Mouse (Mus musculus): Measurements from ENCODE around the gene Kctd13. TPM values are rescaled to one million over a fixed set of nuclear protein-coding genes. Genes with fewer than 3 reads are reported as not detected.

Kctd13 gene
- polyA plus RNA-seq, 1 experiment, result 22.4 TPM

DNA sequence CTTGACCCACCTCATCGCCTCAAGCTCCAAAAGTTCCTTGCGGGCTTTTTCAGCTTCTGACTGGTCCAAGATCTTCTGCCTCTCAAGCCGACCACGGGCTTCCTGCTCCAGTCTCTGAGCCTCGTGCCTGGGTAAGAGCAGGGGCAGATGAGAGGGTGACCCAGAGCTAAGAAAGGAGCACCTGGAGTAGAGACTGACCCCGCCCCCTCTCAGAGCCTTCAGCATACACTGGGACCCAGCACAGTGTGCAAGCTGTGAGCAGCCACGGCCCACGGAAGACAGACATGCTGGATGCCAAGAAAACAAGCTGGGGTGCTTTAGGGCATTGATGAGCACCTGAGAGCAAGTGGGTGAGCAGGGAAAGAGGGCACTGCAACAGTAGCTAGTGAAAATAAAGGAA lies 60.1 kb downstream of the Kctd13 start:
- TF ChIP-seq CTCF (IDR thresholded peaks at IDR 0.05; ENCODE audit: insufficient read depth, low read length) (no peak), POLR2A (IDR thresholded peaks at IDR 0.05; ENCODE audit: borderline replicate concordance, extremely low read depth, low read depth, low read length) (no peak)
- Histone ChIP-seq H3K4me1 (ENCODE audit: control insufficient read depth, insufficient read depth, low read length) (no peaks in the 10 kb centered on the region), H3K4me3 (replicated peaks; ENCODE audit: extremely low read depth, low read depth, low read length) (no peak overlapping the region)
- no peak for DNase-seq
- 72% methylated on average over 8 of the region's 8 CpGs for WGBS

Other genes starting within 250 kb of the Kctd13 start
- gene Bola2, start 233.5 kb upstream of the Kctd13 start, polyA plus RNA-seq (2012; rRNA removed), result 38.2 and 39.6 TPM in 2 replicates
- 23.4 and 27.7 TPM in 2 replicates for gene Slx1b, start 233.1 kb upstream of the Kctd13 start, polyA plus RNA-seq (2012; rRNA removed)
- gene Coro1a, start 221.1 kb upstream of the Kctd13 start, polyA plus RNA-seq (2012; rRNA removed), result 208 and 229 TPM in 2 replicates
- 500 and 548 TPM in 2 replicates for gene Mapk3, start 169.3 kb upstream of the Kctd13 start, polyA plus RNA-seq (2012; rRNA removed)
- 18.4 and 35.7 TPM in 2 replicates for gene Gdpd3, start 162.5 kb upstream of the Kctd13 start, polyA plus RNA-seq (2012; rRNA removed)
- 390 and 597 TPM in 2 replicates for gene Ypel3, start 151.9 kb upstream of the Kctd13 start, polyA plus RNA-seq (2012; rRNA removed)
- gene Tbx6, start 147.4 kb upstream of the Kctd13 start, polyA plus RNA-seq (2012; rRNA removed), result 8.7 and 9.5 TPM in 2 replicates
- 135 and 156 TPM in 2 replicates for gene Ppp4c, start 136.4 kb upstream of the Kctd13 start, polyA plus RNA-seq (2012; rRNA removed)
- 11.9 and 13.3 TPM in 2 replicates for gene Fam57b, start 131.2 kb upstream of the Kctd13 start, polyA plus RNA-seq (2012; rRNA removed)
- not detected in 2 replicates for gene 4930451I11Rik, start 97.2 kb upstream of the Kctd13 start, polyA plus RNA-seq (2012; rRNA removed)
- gene Doc2a, start 81.5 kb upstream of the Kctd13 start, polyA plus RNA-seq (2012; rRNA removed), result 0.22 and 0.74 TPM in 2 replicates
- 6.2 and 7.5 TPM in 2 replicates for gene Hirip3, start 66.9 kb upstream of the Kctd13 start, polyA plus RNA-seq (2012; rRNA removed)
- gene Ino80e, start 66.5 kb upstream of the Kctd13 start, polyA plus RNA-seq (2012; rRNA removed), result 66.0 and 68.9 TPM in 2 replicates
- 174 and 210 TPM in 2 replicates for gene Taok2, start 44.2 kb upstream of the Kctd13 start, polyA plus RNA-seq (2012; rRNA removed)
- gene Tmem219, start 6.0 kb upstream of the Kctd13 start, polyA plus RNA-seq (2012; rRNA removed), result 83.6 and 92.9 TPM in 2 replicates
- not detected in 2 replicates for gene Asphd1, start 20.7 kb downstream of the Kctd13 start, polyA plus RNA-seq (2012; rRNA removed)
- gene Sez6l2, start 21.7 kb downstream of the Kctd13 start, polyA plus RNA-seq (2012; rRNA removed), result 1.0 TPM in 2 replicates
- 321 and 332 TPM in 2 replicates for gene Cdipt, start 47.0 kb downstream of the Kctd13 start, polyA plus RNA-seq (2012; rRNA removed)
- 2.0 and 3.3 TPM in 2 replicates for gene Cdiptos, start 47.2 kb downstream of the Kctd13 start, polyA plus RNA-seq (2012; rRNA removed)
- gene Mvp, start 85.7 kb downstream of the Kctd13 start, polyA plus RNA-seq (2012; rRNA removed), result 82.2 and 125 TPM in 2 replicates
- 2.6 and 2.8 TPM in 2 replicates for gene Pagr1b, start 87.6 kb downstream of the Kctd13 start, polyA plus RNA-seq (2012; rRNA removed)
- gene Pagr1a, start 88.5 kb downstream of the Kctd13 start, polyA plus RNA-seq (2012; rRNA removed), result 5.7 and 7.5 TPM in 2 replicates
- 26.5 and 38.8 TPM in 2 replicates for gene Gm42742, start 92.2 kb downstream of the Kctd13 start, polyA plus RNA-seq (2012; rRNA removed)
- 8.1 and 9.8 TPM in 2 replicates for gene Prrt2, start 92.3 kb downstream of the Kctd13 start, polyA plus RNA-seq (2012; rRNA removed)
- gene Maz, start 98.2 kb downstream of the Kctd13 start, polyA plus RNA-seq (2012; rRNA removed), result 131 and 194 TPM in 2 replicates
- 0.78 and 1.3 TPM in 2 replicates for gene Kif22, start 113.6 kb downstream of the Kctd13 start, polyA plus RNA-seq (2012; rRNA removed)
- 0.37 and 19.0 TPM in 2 replicates for gene Zg16, start 158.4 kb downstream of the Kctd13 start, polyA plus RNA-seq (2012; rRNA removed)
- gene AI467606, start 162.5 kb downstream of the Kctd13 start, polyA plus RNA-seq (2012; rRNA removed), result 45.0 and 49.9 TPM in 2 replicates
- 0.57 and 0.93 TPM in 2 replicates for gene Qprt, start 193.3 kb downstream of the Kctd13 start, polyA plus RNA-seq (2012; rRNA removed)
- 11.8 and 13.2 TPM in 2 replicates for gene Spn, start 208.9 kb downstream of the Kctd13 start, polyA plus RNA-seq (2012; rRNA removed)

Data from lung, adult 2 months (tissue).